Mouse (Mus musculus) cerebellum, adult 9-11 months (tissue): ENCODE measurements at regions not wholly inside any gene's neighbourhood (a gene's known extent, or its start where the extent isn't known, plus 50 kb on each side); places are given as distances from the start of the nearest gene placed in this dataset.

Source experiments
- DNase-seq: peaks from one replicate; pipeline ENCODE4 v3.0.0; 2022

DNA sequence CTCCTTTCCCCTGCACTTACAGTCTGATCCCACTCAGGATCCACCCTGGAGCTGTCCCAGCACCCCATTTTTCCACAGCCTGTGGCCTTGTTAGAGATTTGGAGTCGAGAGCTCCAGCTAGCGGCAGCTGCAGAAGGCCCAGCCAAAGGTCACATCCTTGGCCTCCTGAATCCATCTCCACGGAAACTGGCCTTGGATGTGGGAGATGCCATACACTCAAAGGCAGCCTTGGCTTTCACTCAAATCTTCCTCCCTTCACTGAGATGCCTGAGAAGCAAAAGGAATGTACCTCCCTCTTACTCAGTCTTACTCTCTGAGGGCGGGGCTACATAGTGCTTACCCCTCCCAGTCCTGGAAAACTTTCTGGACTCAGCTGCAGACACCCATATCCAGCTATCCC, 56.2 kb upstream of the Ky start:
- peak; percentile 3 for DNase-seq

DNA sequence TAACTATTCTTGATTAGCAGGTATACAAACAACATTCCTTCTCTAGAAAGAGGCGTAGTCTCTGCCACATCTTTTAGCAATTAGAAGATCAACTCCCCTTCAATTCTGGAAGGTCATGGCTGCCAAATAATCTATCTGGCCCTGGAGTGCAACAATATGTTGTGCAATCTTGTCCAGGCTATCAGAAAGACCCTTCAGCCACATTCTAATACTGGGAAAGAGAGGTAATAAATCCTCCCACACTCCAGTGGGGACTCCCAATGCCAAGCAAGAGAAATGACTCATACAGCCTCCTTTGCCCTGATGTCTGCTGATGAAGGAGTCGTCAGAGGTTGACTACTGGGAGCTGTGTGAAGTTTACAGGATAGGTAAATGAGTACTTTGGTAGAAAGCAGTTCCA, 59.5 kb upstream of the Ky start:
- no peak for DNase-seq

DNA sequence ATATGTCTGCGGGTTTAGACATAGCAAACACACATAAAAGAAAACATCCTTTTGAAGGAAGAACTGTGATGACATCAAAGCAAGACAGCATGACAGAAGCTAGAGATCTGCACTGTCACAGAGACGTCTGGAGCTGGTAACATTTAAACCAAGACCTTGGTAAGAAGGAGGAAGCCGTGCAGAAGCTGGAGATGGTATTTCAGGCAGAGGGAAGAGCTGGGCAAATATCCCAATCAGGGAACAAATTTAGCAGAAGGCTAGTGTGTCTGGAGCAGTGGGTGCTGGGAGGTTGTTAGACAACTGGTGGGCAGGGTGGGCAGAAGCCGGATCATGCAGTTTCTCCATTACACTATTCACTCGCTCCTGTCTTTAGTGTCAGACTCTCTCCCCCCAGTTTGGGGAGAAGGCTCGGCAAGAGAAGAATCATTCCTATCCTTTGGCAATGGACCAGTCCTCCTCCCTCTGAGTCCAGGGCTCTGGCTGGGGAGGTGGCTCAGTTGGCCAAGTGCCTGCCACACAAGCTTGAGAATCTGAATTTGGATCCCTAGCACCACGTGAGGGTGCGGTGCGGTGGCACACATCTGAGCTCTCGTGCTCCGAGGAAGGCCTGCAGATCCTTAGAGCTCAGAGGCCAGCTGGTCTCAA, 63.2 kb upstream of the Ky start:
- DNase-seq, result peak; percentile 26

DNA sequence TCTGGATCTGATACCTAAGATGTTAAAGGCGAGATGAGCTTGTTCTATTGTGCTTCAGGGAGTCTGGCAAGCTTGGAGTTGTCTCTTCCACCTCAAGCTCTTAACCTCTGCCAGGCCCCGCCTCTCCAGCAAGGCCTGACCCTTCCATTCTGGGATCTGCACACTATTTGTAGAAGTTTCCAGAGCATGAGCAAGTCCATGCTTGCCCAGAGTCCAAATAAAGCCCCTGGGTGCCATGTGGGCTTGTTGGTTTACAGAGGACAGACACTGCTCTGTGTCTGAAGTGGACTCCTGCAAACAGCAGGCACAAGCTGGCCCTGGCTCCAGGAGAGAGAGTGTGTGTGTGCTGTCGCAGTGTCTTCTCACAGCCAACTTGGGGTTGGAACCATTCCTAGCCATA, 67.9 kb upstream of the Ky start:
- no peak for DNase-seq

DNA sequence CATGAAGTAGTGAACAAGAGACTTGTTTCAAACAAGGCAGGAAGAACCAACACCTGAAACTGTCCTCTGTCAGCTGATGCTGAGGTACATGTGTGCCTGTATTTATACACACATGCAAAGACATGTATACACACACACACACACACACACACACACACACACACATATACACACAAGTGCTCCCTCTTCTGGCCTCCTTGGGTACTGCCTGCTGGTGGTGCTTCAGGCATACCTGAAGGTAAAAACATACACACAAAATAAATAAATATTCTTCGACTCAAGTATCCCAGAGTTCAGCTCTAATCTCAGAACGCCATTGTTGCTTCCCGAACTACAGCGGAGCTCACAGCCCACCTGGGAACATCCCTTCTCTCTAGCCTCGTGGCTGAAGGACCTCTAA, 69.2 kb upstream of the Ky start:
- DNase-seq, result no peak

DNA sequence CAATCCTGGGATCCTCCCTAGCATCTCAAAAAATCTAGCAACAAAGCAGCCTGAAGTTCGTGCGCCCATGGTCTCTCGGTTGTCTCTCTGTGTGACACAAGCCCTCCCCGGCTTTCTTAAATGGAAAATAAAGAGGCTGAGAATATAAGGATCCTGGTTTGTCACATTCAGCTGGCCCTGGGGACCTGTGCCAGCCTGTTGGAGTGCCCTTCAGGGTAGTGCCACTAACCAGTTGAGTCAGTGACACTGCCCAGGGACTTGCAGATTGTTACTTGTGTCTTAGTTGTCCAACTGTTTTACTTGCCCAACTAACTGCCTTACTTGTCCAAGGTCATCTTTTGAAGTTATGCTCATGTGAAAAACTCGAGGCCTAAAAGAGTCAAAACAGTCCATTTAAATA, 73.5 kb upstream of the Ephb1 start:
- DNase-seq, result no peak

DNA sequence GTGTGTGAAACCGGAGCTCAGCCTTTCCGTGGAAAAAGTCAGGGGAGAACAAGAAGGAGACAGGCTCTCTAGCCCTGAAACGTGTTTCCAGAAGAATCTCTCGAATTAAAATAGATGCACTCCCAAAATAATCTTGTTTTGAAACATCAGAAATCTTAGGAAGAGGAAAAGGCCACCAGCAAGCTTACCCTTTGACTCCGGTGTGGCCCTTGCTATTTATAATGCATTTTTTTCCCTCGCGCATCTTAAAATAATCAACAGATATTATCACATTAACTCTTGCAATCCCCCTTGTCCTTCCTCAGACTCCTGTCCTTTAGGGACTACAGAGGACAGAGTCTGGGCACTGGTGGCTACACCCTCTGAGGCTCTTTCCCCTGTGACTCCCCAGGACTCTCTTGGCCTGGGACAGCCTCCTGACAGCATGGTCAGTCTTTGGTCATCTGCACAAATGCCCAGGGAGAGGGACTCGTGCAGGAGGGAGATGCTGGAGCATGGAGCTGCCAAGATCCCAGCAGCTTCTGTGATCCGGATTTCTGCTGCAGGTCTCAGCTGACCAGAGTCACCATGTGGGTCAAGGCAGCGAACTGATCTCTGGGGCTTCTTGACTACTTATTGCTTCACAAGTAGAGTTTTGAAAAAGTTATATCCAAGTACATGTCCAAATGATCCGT, 70.3 kb upstream of the Ephb1 start:
- no peak for DNase-seq

DNA sequence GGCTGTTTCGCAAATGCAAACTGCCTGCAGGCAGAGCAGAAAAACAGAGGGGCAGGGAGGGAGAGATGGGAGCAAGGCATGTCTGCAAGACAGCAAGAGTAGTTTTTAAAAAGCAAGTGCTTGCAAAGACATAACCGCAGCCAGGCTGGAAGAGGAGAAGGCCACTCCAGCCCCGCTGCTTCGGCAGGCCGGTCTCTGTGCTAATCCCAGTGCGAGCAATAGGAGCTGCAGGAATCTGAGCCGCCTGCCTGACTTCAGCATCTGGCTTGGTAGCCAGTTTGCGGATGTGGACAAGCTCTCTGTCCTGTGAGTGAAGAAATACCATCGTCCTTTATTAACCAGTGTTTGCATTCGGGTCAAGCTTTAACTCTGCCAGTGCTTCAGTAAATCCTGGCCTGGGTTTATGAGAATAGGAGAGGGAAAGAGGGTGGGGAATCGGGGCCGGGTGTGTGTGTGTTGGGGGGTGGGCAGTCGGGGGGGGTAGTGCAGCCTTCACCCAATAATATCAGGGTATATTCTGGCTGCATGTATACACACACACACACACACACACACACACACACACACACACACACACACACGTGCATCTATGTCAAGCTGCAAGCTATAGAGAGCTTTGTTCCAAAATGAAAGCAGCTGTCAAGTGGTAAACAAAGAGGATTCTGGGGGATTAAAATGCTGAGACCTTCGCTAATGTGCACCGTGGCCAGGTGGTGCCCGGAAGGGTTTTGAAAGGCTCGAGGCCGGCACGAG, 69.6 kb upstream of the Ephb1 start:
- no peak for DNase-seq

DNA sequence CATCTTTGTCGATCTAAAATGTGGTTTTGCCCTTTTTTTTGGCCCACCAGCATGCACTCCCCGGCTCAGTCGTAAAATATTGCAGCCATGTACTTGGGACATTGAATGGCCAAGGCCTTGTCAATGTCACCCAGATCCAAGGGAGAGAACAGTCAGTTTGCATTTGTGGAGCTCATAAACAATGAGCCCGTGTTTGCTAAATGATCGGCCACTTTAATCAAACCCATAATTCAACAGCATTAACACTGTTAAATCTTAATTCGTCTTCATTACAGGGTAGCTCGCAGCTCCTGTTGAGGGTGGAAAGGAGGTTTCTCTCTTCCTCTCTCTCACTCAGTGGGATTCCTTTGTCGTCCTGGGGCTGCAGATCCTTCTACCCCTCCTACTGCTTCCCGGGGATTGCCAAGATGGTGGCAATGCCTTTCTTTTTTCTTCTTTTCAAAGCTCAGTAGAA, 69.0 kb upstream of the Ephb1 start:
- DNase-seq, result no peak

DNA sequence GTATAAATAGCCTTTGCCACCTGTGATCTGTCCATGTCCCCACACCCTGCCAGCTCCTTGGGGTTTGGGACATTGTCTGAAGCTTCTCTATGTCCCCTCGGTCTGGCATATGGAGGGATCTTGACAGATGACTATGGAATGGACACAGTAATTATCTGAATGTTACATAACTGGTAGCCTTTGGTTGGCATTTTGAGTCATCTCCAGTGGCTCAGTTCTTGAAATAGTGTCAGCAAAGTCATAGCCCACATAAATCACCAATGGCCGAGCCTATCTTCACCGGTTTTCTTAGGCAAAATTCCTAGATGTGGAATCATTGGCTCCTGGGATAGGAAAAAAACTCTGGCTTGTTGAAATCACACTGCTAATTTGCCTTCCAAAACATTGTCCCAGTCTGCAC, 67.3 kb upstream of the Ephb1 start:
- no peak for DNase-seq

DNA sequence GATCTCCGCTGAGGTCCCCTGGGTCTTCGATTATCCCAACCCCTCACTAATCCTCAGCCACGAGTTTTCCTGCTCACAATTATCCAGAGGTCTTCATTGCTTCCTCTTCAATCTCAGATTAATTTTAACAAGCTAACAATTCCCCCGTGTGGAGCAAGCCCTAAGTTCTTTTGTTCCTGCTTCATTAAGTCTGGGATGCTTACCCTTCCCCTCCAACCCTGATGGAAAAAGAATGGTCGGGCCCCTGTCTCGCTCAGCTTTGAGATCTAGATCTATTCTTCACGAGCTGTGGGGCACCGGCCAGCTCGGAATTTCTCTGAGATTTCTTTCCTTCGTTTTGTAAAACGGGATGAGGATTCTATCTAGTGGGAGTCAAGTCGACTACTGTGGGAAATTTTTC, 65.7 kb upstream of the Ephb1 start:
- no peak for DNase-seq

DNA sequence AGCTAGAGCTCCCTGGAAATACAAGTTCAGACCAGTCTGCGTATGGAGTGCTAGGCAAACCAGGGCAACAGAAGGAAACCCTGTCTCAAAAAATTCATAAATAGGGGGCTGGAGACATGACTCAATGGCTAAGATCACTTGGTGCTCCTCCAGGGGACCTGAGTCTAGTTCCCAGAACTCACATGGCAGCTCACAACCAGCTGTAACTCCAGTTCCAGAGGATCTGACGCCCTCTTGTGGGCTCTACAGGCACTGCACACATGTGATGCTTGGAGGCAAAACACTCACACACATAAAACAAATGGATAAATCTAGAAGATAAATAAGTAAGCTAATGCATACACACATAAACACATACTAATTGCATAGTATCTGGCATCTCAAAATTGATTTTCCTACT, 59.1 kb upstream of the Ephb1 start:
- no peak for DNase-seq

DNA sequence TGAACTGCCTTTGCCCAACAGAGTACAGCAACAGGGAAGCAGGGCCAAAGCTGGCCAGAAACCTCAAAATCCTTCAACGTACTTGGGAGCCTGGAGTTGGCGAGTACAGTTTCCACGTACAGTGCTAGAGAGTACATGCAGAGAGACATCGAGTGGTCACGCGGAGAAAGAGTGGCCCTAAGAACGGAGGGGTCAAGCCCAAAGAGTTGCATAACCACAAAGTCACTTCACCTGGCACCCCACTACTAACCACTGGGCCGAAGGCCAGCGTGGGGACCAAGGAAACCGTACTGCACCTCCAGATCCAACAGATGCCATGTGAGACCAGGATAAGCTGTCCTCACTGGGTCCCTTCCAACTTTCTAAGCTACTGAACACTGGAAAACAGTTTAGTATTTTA, 56.2 kb upstream of the Ephb1 start:
- DNase-seq, result no peak

DNA sequence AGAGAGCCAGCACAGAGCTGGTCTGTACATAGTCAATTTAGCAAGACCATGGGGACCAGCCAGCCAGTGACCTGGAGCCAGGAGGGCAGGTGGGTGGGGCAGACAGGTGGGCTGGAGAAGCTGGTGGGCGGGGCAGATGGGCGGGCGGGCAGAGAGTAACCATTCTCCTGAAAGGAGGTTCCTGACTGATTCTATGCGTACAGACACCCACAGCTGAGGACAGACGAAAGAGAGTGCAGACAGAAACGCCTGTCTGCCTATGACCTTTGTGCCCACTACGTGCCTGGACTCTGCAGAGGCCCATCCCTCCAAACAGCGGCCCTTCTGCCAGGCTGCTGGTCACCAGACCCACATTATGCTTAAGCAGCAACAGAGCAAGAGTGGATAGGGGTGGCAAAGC, 51.5 kb upstream of the Ephb1 start:
- no peak for DNase-seq
